Mouse (Mus musculus) testis, postnatal 14 days (tissue): ENCODE results near the gene Ramp2.

Experiments used
- DNase-seq: peaks from one replicate; pipeline ENCODE4 v3.0.0; 2021; ENCODE audit warnings: low spot score

The Ramp2 gene

DNA sequence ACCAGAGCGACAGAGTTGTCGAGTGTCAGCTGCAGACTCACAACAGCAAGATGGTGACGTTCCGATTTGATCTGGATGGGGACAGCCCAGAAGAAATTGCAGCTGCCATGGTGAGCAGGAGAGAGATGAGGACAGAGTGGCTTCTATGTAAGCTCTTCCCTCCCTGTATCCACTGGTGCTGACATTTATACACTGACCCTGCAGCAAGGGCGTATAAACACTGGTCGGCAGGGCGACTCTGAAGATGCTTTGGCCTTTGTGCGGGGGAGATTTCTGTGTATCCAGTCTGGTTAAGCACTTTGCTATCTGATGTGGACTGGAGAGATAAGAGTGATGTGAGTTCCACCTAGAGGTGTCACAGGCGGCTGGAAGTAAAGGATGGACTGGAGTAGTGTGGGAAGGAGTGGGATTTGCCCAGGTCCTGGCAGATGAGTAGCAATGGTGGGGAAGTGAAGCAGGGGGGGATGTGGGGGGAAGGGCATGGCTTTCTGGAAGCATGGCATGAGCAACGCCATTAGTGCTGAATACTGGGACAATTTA, 23.8 kb downstream of the Ramp2 start:
- DNase-seq: no peak

DNA sequence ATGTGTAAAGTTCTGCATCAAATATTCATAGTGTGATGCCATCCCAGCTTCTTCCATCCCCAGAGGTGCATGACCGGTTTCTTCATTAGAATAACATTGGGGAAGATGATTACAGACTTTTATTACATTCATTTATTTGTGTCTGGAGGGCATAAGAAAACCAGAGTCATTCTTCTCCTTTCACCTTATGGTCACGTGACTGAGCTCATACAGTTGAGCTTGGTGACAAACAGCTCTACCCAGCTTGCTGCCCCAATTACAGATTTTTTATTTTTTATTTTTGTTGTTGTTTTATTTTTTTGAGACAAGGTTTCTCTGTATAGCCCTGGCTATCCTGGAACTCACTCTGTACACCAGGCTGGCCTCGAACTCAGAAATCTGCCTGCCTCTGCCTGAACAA, 26.6 kb downstream of the Ramp2 start:
- no peak for DNase-seq

DNA sequence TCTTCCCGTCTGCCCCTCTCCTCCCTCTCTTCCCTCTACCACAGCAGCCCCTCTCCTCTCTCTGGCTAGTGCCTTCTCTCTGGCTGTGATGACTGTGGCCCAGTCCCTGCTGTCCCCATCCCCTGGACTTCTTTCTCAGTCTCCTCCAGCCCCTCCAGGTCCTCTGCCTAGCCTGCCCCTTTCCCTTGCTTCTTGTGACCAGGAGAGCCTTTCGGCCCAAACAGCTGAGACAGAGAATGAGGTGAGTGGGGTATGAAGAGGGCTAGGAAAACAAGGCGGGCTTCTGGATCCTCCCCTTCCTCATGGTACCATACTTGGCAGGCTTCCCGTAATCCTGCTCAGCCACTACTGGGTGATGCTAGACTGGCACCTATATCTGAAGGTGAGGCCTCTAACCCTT, 29.5 kb downstream of the Ramp2 start:
- DNase-seq: no peak

DNA sequence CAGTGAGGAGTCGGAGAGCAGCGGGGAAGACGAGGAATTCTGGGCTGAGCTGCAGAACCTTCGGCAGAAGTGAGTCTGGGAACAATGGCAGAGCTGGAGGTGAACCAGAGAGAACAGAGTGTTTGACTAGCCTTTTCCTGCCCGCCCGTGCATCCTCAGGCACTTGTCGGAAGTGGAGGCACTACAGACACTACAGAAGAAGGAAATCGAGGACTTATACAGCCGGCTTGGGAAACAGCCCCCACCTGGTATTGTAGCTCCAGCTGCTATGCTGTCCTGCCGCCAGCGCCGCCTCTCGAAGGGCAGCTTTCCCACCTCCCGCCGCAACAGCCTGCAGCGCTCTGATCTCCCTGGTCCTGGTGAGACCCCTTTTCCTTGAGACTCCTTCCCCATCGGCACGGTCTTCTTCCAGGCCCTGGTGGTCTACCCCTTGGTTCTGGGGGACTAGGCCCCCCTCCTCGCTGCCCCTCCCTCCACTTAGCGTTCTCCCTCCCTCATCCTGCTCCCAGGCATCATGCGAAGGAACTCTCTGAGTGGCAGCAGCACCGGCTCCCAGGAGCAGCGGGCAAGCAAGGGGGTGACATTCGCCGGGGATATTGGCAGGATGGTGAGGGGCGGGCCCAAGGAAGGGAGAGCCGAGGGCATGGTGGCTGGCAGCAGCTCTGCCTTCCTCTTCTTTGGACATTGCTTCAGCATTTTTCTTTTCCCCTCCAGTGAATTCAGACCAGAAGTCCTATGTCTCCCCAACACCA, 30.7 kb downstream of the Ramp2 start:
- DNase-seq: no peak

DNA sequence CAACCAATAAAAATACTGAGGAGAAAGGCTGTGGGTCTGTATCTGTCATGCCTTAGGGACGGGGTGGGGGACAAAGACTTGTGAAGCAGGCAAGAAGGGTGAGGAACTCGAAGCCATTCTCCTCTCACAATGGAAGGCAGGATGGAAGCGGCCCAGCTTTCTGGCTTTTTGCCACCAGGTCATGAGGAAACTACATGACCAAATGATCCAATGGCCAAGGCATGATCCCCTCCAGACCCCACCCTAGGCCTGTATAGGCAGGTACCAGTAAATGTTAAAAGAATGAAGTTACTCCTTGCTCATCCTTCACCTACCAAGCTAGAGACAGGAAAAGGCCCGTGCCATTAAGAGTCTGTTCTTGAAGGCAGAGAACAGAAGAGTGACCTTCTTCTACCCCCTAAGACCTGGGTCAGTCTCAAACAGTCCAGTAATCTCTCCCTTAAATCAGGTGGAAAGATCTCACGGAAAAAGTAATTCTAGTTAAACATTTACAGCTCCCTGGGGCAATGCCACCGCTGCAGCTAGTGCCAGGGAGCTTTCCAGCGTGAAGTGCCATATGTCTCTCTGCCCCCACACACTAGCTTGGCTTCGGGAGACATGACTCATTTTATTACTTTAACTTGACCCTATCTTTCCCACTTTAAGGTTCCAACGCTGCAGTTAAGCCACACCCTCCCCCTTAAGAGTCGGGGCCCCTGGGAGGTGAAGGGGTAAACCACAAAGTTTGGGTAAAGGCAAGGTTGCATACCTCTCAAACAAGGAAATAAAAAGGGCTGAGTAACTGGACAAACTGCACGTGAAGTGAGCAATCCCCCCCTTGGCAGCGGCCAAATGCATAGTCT, 31.8 kb downstream of the Ramp2 start:
- DNase-seq: no peak

DNA sequence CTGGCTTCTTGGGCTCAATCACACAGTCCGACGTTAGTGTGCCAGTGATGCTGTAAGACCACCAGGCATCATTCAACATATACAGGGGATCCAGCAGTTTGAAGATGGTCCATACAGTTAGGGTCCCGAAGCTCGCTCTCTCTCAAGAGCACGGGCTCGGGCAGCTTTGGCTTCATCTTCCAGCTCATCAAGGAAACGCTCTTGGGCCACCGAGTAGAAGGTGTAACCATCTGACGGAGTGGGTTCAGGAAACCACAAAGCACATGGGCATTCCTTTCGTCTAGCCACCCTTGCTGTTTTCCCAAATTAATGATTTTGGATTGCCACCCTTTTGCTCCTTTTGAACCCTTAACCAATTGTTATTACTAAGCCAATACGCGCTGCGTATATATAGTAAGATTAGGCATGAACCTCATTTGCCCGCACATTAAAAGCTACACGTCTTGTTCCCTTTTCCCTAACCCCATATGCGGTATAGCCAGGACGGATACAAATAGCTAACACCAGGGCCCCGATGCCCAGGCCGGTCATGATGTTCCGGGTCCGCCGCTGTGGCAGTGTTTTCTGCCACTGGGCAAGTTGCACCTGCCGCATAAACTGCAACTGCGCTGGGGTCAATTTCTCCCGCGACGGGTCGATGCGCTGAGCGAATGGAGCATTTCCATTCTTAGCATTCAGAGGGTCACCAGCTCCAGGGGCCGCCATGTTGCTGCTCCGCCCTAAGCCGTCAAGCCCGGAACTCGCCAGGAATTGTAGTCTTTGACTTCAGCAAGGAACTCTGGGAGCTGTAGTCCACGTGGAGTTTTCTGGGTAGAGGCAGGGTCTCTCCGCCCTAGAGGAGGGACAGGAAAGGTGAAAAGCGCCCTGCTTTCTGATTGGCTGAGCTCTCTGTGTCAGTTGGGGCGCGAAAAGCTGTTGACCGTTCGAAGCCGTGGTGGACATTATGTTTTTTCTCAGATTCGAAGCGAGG, 32.7 kb downstream of the Ramp2 start, which contains the start of the genes Cntd1 and Coa3:
Cntd1 (plus strand) TSS at position 790 of the 970 bp plus-strand sequence.
Coa3 (minus strand) TSS at position 892 of the 970 bp plus-strand sequence.
- DNase-seq: peak; percentile 92

DNA sequence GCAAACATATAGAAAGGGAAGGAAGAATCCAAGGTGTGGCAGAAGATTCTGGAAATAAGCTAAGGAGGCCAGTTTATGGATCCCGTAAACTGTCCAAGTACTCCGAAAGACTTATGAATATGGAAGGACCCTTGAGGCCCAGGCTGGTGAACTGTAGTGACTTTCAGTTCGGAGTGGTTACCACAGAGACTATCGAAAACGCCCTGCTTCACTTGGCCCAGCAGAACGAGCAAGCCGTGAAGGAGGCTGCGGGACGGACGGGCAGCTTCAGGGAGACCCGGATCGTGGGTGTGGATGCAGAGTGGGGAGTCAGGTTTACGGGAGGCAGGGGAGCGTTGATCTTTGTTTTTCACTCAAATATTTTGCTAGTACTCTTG, 33.4 kb downstream of the Ramp2 start:
- DNase-seq: peak; percentile 46

DNA sequence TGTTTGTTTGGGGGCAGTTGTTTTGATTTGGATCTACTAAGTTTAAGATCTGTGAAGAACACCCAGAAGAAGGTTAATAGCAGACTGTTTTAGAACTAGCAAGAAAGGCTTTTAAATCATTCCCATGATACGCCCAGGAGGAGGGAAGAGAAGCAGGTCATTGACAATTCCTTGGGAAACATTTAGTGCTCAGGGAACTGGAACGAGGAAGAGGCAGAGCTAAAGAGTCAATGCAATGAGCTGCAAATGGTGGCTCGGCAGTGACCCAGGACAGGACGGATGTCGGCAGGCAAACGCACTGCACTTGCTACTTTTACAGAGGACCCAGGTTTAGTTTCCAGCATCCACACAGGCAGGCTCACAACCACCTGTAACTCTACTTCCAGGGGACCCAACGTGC, 35.0 kb downstream of the Ramp2 start:
- no peak for DNase-seq

DNA sequence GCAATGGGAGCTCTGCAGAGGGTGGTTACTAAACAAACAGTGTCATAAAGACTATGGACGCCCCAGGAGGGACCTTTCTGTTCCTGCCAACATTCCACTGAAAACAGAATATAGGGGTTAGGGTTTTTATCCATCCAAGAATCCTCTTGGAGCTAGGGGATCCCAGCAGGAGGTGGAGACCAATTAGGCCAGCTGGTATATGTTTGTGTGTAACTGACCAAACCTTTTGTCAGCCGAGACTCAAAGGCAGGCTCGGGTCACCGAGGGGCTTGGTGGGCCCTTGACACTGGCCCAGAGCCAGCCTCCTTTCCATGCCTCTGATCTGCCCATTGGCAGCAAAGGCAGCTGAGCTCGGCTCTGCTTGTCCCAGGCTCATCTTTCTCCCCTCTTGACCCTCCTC, 37.1 kb downstream of the Ramp2 start:
- DNase-seq: no peak

DNA sequence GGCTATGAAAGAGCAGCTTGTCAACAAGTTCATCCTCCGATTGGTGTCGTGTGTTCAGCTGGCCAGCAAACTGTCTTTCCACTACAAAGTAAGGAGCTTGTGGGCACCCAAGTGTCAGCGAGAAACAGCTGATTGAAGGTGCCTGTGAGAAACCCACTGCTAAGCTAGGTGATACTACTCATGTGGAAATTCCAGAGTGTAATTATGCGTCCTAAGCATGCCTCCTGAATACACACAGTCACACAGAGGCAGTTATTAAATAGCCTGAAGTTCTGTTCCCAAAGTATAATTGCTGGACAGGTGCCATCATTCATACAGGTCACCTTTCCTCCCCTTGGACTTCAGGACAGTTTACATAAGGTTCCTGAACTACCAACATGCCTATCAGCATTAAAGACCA, 38.0 kb downstream of the Ramp2 start:
- DNase-seq: no peak

DNA sequence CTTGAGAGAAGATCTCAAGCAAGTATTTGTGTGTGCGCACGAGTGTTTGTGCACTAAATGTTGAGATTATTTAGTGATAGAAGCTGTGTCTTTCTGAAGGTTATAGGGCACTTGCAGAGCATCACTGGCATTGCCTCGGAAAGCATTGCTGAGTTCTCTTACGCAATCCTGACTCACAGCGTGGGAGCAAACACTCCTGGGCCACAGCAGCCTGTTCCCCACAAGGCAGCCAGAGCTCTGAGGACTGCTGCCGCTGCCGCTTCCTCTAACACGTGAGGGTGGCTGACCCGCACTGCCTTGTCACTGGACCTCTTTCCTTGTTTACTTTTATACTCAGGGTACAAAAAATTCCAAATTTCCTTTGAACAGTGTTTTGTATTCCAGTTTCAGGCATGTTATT, 41.5 kb downstream of the Ramp2 start:
- DNase-seq: no peak

DNA sequence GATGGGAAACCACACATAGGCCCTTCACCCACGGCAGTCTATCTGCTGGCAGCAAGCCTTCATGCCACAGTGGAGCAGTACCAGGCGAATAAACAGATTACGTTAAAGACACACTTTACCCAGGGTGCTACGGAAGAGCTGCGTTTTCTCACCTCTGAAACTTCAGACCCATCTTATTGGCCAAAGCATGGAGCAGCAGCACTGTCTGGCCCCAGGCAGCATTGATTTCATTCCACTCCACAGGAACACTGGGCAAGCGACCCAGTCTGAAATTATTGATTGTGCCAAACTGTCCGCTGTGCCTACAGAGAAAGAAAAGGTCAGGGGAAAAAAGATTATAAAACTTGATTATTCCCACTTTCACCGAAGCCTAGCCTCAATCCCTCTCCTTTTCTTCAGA, 45.4 kb downstream of the Ramp2 start:
- no peak for DNase-seq

DNA sequence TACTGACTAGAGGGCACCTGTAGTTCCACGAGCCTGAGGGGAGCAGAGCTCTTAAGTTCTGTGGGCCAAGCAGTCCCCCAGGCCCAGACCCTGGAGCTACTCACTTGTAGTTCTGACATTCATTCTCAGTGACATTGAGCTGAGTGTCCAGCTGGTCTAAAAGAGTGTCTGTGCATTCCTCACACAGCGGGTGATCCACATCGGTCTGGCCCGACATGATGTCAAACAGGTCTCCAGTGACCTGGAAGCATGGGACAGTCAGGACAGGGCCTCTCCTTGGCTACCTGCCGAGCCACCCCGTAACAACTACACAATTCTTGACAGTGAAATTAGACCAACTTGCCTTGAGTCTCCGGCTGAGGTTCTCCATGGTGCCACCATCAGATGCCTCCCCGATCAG, 49.4 kb downstream of the Ramp2 start:
- no peak for DNase-seq

DNA sequence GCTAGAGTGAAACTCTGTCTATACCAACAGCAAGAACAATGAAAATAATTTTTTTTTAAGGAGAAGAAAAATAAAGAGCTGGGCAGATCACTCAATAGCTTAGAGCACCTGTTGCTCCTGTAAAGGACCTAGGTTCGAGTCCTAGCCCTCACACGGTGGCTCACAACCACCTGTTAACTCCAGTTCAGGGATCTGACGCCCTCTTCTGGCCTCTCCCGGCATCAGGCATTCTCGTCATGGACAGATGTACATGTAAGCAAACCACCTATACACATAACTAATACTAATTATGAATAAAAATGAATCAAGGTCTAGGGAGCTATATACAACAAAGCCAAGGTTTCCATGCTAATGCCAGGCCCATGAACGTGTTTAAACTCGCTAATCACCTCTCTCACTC, 55.1 kb downstream of the Ramp2 start:
- DNase-seq: no peak

DNA sequence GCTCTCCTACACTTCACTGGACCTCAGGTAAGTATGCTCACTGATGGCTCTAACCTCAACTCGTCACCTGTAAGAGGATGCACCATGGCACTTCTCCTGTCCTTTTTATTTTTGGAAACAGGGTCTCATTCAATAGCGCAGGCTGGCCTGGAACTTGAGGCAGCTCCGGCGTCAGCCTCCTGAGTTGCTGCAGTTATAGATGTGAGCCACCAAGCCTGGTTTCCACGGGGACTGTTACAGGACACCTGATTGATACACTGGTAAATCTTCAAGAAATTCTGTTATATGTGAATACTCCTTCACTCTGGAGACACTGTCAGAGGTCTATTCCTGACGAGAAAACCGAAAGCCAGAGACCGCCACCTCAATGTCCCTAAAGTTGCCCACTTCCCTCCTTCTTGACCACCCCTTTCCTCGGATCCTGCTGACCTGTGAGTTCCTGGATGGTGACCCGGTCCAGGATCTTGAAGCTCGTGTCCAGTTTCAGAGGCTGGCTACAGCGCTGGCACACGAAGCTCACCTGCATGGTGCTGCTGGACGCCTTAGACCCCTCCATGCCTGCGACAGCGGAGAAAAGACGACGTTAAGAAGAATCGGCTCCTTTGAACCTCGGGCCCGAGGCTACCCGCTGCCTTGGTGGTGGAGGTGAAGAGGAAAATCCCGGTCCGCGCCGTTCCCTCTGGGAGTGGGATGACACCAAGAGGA, 55.6 kb downstream of the Ramp2 start:
- no peak for DNase-seq

DNA sequence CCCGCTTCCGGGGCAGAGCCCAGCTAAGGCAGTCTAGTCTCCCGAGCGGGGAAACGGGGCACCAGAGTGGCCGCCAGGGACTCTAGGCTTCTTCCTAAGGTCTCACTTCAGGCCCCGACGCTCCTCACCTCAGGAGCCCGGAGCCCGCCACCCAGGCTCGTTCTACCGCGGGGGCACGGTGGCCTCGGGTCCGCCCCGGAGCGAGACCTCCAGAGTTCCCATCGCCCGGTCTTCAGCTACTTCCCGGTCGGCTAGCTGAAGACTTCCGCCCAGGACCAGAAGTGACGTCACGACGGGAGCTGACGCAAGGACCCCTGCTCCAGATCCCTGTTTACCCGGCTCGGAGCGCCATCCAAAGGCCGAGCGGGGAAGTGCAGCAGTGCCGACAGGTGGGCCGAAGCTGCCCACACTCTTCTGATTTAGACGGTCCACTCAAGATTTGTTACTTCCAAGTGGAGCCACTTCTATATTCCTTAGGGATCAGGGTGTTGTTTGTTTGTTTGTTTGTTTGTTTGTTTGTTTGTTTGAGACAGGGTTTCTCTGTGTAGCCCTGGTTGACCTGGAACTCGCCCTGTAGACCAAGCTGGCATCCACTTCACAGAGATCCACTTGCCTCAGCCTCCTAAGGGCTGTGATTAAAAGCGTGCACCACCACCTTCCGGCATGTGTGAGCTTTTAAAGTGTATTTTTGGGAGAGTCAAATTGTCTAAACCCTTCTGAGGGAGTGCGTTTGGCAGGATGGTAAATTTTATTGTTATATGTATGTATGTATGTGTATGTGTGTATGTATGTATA, 56.4 kb downstream of the Ramp2 start, which contains the start of gene Becn1:
Becn1 (minus strand) TSS at position 283 of the 795 bp plus-strand sequence.
- DNase-seq: peak; percentile 96

DNA sequence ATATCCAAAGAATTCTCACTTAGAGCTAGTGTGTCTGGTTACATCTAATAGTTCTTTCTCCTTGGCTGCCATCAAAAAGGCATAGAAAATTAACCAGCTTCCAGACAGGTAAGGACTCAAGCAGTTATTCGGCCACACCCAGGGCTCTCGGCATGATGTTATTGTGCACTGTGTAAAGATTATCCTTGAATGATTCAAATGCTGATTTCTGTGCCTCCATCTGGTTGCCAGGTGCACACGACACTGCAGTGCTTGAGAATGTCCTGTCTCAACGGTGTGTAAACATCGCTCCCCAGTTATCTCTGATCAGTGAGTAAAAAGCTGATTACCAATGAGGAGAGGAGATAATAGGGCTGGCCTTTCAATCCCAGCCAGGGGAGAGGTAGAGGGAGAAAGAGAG, 61.9 kb downstream of the Ramp2 start:
- DNase-seq: no peak
